Mouse (Mus musculus): ENCODE measurements around the gene Lce1h.

DNA sequence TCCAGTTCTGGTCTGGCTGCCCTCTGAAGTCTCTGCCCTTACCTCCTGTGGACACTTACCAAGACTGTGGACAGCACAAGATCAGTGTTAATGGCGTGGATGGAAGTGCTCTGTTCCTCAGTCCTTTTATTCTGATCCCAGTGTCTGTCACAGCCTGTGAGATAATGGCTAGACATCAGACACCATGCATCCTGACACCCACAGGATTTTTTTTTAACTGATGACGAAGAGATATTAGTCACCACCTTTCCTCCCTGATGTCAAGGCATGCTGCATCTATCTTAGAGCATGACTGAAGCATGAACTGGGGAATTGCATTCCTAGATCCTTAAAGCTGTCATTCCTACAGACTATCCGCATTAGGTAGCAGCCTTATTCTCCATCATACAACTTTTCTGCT, 44.6 kb downstream of the Lce1h start, which contains the start of gene Lce1f:
- TF ChIP-seq CTCF (IDR thresholded peaks at IDR 0.05; ENCODE audit: borderline replicate concordance, control insufficient read depth, extremely low read depth, insufficient read depth, low read length, poor library complexity) (no peak), POLR2A (IDR thresholded peaks at IDR 0.05; ENCODE audit: control insufficient read depth, extremely low read depth, insufficient read depth, low read length, poor library complexity) (no peak)
